Mouse (Mus musculus) hindbrain, embryonic 16.5 days (tissue): Measurements from ENCODE around the gene Gria3. TPM values are rescaled to one million over a fixed set of nuclear protein-coding genes. Genes with fewer than 3 reads are reported as not detected.

ENCODE experiments used
- ATAC-seq: fragments of 200-750 bp; cut with Nextera tagmentation; 2 replicates; pipeline ENCODE4 v1.8.0; 2017; ENCODE audit warnings: moderate TSS enrichment, moderate library complexity
- H3K27ac ChIP-seq: fragments of 300-500 bp; sonication (generic); 2 replicates; pipeline ENCODE4 v1.5.1; 2014; ENCODE audit warnings: low read depth, mild to moderate bottlenecking, control low read depth, low read length, moderate library complexity
- H3K27me3 ChIP-seq: fragments of 300-500 bp; sonication (generic); replicated peaks from 2 replicates; pipeline ENCODE4 v1.6.1; 2014; ENCODE audit warnings: low read length; ENCODE audit not compliant: control insufficient read depth, insufficient read depth
- H3K36me3 ChIP-seq: fragments of 300-500 bp; sonication (generic); 2 replicates; pipeline ENCODE4 v1.6.1; 2014; ENCODE audit warnings: mild to moderate bottlenecking, low read length, moderate library complexity, mixed read lengths; ENCODE audit not compliant: control insufficient read depth, insufficient read depth
- H3K4me1 ChIP-seq: fragments of 300-500 bp; sonication (generic); 2 replicates; pipeline ENCODE4 v1.6.1; 2014; ENCODE audit warnings: low read depth, low read length; ENCODE audit not compliant: control insufficient read depth, insufficient read depth
- H3K4me2 ChIP-seq: fragments of 300-500 bp; sonication (generic); 2 replicates; pipeline ENCODE4 v1.6.1; 2014; ENCODE audit warnings: mild to moderate bottlenecking, low read length, control low read depth, moderate library complexity
- H3K4me3 ChIP-seq: fragments of 300-500 bp; sonication (generic); 2 replicates; pipeline ENCODE4 v1.5.1; 2014; ENCODE audit warnings: mild to moderate bottlenecking, low read length, control low read depth, moderate library complexity
- H3K9ac ChIP-seq: fragments of 300-500 bp; sonication (generic); 2 replicates; pipeline ENCODE4 v1.6.1; 2014; ENCODE audit warnings: low read depth, mild to moderate bottlenecking, control low read depth, low read length, moderate library complexity
- H3K9me3 ChIP-seq: fragments of 300-500 bp; sonication (generic); 2 replicates; pipeline ENCODE4 v1.6.1; 2014; ENCODE audit warnings: mild to moderate bottlenecking, low read length, moderate library complexity; ENCODE audit not compliant: control insufficient read depth
- WGBS: fragments of 180-500 bp; shearing (Covaris S2); extraction: QIAGEN DNeasy Blood & Tissue Kit; methylation state at CpG from one replicate; pipeline ENCODE4 v1.1.7; 2014; 5-methylcytosine and 5-hydroxymethylcytosine counted together
- microRNA-seq: library from miRNA; unstranded; fragments of <30 nt; microRNA quantifications from one replicate; pipeline ENCODE4, GENCODE M21; 2017
- polyA plus RNA-seq: library from polyadenylated mRNA; unstranded; fragments of >200 nt; fragmentation: Nextera tagmentation; extraction: Ambion mirVana; gene quantifications from 2 replicates; pipeline ENCODE4 v1.2.1, GENCODE M21; 2015

Gria3 gene
- polyA plus RNA-seq, 1 experiment from 2014 or later: 20.5 TPM

- Histone ChIP-seq H3K9me3 (no peaks in the 10 kb centered on the region), H3K4me2 (no peak overlapping the region), H3K4me3 (no peak overlapping the region), H3K27me3 (no peaks in the 10 kb centered on the region), H3K36me3 (no peaks in the 10 kb centered on the region), H3K9ac (no peak overlapping the region), H3K4me1 (no peaks in the 10 kb centered on the region), H3K27ac (no peak overlapping the region)
- WGBS: 62% methylated on average over 1 of the region's 1 CpGs
- no peak for ATAC-seq
These were observed 216.3 kb downstream of the Gria3 start for GRCm38 (mm10) chrX:41616928-41617327.

DNA sequence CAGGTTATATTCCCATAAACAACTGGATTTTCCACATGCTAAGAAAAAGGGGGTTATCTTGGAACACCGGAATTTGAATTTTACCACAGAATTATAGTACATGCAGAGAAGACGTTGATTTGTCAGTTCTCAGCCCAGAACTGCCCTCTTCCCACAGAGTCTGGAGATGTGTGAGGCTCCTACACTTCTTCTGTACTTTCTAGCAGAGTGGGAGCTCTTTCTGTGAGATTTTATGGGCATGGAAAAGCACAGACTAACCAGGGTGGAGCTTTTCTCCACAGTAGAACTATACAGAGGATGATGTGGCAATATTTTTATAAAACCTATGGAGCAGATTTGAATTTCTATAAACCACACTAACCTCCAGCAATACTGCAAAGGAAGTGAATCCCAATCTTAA is 217.7 kb downstream of the Gria3 start:
- Histone ChIP-seq H3K27me3 (no peaks in the 10 kb centered on the region), H3K9me3 (no peaks in the 10 kb centered on the region), H3K4me2 (no peak overlapping the region), H3K4me3 (no peak overlapping the region), H3K27ac (no peak overlapping the region), H3K9ac (no peak overlapping the region), H3K36me3 (no peaks in the 10 kb centered on the region), H3K4me1 (no peaks in the 10 kb centered on the region)
- no peak for ATAC-seq
- 93% methylated on average over 2 of the region's 2 CpGs for WGBS

- Histone ChIP-seq H3K27me3 (no peaks in the 10 kb centered on the region), H3K36me3 (no peaks in the 10 kb centered on the region), H3K4me3 (no peak overlapping the region), H3K4me2 (no peak overlapping the region), H3K4me1 (no peaks in the 10 kb centered on the region), H3K9ac (no peak overlapping the region), H3K27ac (no peak overlapping the region), H3K9me3 (no peaks in the 10 kb centered on the region)
- ATAC-seq: no peak
- 38% methylated on average over 4 of the region's 4 CpGs for WGBS
These were observed 232.9 kb downstream of the Gria3 start for GRCm38 (mm10) chrX:41633576-41633975.

DNA sequence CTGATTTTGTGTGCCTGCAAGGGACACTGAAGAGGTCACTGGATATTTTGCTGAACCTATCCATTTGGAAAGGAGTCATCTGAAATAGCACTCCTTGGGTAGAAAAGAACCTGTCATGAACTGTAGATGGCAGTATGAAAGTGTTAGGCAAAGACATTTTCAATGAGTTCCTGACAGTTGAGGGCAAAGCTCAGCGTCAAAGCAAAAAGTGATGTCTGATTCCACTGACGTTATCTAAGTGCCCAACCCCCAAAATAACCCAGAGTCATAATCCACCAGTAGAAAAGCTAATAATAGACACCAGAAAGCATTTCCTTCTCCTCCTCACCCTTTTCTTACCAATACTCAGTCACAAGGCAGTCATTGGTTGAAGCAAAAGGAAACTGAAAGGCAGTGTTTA is 244.3 kb downstream of the Gria3 start:
- 58% methylated on average over 2 of the region's 2 CpGs for WGBS
- ATAC-seq: no peak
- no peaks in the 10 kb centered on the region for H3K4me1 ChIP-seq

DNA sequence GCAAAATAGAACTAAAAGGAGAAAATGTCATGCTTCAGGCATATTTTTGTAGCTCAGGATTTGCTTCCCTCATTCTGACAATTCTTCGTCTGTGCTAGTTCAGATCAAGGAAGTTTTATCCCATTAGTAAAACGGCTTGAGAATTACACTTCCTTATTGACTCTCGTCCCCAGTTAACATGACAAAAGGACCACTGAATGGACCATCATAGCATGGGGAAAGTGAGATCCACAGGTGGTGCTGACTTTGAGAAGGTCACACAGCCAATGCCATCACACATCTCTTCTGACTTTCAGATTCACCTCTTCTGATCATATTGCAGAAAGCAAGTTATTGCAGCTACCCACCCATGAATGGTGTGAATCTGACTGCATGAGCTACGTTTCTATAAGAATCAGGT is 257.1 kb downstream of the Gria3 start:
- Histone ChIP-seq H3K9me3 (no peaks in the 10 kb centered on the region), H3K9ac (no peak overlapping the region), H3K4me2 (no peak overlapping the region), H3K36me3 (no peaks in the 10 kb centered on the region), H3K4me3 (no peak overlapping the region), H3K4me1 (no peaks in the 10 kb centered on the region), H3K27me3 (no peaks in the 10 kb centered on the region), H3K27ac (no peak overlapping the region)
- ATAC-seq: no peak
- 60% methylated on average over 4 of the region's 4 CpGs for WGBS

More for the DNA sequence above, 244.3 kb downstream of the Gria3 start:
- Histone ChIP-seq H3K9me3 (0 out of 2 replicates have a peak, but pooled peaks cover 2% of the 10 kb centered on the region), H3K36me3 (no peaks in the 10 kb centered on the region), H3K27me3 (no peaks in the 10 kb centered on the region), H3K4me3 (no peak overlapping the region), H3K27ac (no peak overlapping the region), H3K4me2 (no peak overlapping the region), H3K9ac (no peak overlapping the region)

DNA sequence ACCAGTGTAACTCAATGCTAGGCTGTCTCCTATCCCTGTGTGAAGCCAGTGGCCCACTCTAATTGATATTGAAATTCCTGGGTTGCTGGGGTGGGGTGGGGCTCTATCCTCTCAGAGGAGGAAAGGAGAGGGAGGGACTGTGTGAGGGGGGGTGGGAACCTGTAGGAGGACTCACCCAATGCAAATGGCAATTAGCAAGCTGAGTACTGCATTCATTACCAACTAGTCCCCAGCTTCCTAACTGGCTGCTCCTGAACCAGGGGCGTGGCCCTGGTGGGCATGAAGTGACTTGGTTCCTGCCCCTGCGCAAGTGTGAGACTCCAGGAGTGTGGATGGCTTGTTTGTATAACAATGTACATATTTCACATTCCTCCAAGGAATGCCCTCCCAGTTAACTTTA is 288.2 kb downstream of the Gria3 start:
- WGBS: 76% methylated on average over 2 of the region's 2 CpGs

DNA sequence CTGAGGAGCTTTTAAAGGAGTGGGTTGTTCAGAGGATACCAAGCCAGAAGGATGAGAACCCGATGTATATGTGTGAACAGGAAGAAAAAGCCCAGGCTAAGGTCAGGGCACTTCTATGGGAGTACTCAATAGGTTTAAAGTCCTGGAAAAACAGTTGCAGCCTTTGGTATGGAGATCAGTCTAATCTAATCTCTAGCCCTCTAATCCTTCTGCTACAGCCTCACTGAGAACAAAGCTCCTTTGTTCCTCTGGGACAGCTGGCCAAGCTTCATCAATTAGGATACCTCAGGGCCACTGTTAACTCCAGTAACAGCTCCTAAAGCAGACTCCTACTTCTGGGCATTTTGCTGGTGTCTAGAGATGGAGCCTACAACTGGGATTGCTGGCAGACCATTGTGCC is 291.4 kb downstream of the Gria3 start:
- Histone ChIP-seq H3K4me2 (no peak overlapping the region), H3K36me3 (no peaks in the 10 kb centered on the region), H3K9ac (no peak overlapping the region), H3K27ac (no peak overlapping the region), H3K4me3 (no peak overlapping the region), H3K4me1 (no peaks in the 10 kb centered on the region), H3K9me3 (no peaks in the 10 kb centered on the region), H3K27me3 (no peaks in the 10 kb centered on the region)
- ATAC-seq: no peak
- whole genome bisulfite sequencing: 35% methylated on average over 1 of the region's 1 CpGs

More for the DNA sequence above, 288.2 kb downstream of the Gria3 start:
- Histone ChIP-seq H3K4me1 (no peaks in the 10 kb centered on the region), H3K4me2 (no peak overlapping the region), H3K36me3 (no peaks in the 10 kb centered on the region), H3K27ac (no peak overlapping the region), H3K27me3 (no peaks in the 10 kb centered on the region), H3K9me3 (no peaks in the 10 kb centered on the region), H3K9ac (no peak overlapping the region), H3K4me3 (no peak overlapping the region)
- ATAC-seq: no peak

Small RNA genes within 50 kb of the gene (microRNA-seq; reads per million reads assigned to microRNA genes)
- not detected for gene Gm22413
